Mouse (Mus musculus) gastrocnemius, adult 8-10 months (tissue): ENCODE data around the gene Fpr1. TPM values are rescaled to one million over a fixed set of nuclear protein-coding genes. Genes with fewer than 3 reads are reported as not detected.
"Not testable (repeated sequence)": the region's sequence is repeated elsewhere in the genome, so short reads cannot be mapped to it uniquely, and the experiment has no call there.

Experiments
- DNase-seq, 2 experiments: peaks; one replicate each; pipeline ENCODE4 v3.0.0; 2022; ENCODE audit warnings: low spot score in 2 of 2
- total RNA-seq, 4 experiments: library from RNA; stranded (reverse); gene quantifications; 2 replicates each; pipeline ENCODE4 v1.2.4; 2022

Gene Fpr1
- total RNA-seq, 4 experiments from 2014 or later = not detected

DNA sequence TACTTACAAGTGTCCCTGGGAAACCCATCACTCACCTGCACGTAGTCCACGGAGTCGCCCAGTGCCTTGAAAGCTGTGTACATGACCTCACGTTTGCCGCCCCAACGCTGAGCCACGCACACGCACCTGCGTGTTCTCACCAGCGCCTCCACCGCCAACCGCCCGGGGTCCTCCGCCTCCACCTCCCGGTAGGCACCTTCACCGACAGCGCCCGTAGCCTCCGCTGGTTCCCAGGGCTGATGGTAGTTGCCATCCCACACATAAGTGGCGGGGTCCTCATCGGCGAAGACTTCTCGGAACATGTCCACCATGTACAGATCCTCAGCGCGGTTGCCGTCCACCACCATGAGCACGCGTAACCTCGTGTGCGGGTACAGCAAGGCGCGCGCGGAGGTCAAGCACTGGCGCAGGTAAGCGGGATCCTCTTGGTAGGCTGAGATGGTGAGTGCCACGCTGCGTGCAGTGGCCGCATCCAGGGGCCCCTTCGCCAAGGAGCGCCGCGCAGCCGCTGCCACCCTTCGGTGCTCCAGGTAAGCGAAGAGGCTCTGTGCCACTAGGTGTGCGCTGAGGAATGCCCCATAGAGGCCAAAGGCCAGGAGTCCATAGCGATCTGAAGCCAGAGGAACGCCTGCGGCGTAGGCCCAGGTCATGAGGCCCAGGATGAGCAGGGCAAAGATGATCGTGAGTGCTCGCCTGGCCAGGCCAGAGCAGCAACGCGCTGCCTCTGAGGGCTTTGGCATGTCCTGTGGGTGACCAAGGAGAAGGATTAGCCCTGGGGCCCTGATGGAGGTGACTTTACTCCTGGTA, 33.6 kb downstream of the Fpr1 start:
- no peak for DNase-seq

DNA sequence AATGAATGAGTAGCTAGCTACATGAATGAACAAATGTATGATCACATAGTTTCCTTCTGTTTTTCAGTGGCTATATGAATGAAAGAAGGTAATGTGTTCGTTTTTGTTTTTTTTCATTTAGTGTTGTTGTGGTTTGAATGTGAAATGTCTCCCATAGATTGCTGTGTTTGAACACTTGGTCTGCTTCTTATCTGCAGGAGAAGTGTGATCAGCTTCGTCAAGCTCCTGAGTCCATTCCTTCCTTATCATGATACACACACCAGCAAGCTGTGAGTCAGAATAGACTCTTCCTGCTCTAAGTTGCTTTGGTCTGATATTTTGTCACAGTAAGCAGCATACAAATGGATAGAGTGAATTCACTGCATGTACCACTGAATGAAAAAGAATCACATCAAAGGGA, 34.8 kb downstream of the Fpr1 start:
- no peak for DNase-seq

DNA sequence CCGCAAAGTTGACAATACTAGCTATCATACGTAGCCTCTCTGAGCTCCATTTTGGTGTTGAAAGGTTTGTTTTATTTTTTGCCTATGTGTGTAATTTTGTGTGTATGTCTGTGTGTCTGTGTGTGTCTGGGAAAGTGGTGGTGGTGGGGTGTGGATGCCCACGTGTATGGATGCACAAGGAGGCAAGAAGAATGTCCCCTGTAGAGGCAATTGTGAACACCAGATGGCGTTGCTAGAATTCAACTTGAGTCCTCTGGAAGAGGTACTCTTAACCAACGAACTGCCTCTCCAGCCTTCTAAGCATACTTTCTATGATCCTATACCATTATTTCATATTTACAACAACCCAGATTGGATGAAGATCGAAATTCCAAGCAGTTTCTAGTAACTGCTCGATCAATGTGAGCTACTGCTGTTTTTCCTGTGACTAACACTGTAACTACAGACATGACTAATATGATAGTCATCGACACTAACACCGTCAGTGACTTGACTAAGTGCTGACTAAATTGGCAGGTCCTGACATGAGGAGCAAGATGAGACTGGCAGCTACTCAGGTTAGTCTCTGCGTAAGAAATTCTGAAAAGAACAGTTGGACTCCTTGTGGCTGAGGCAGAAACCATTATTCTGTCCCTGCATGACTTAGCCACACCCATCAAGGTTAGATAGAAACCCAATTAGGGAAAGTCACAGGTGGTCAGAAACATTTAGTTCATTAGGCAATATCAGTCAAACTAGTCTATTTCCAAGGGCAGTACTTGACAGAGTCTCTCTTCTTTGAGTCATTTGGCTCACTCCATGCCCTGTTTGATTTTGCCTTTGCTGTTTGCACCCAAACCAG, 38.3 kb downstream of the Fpr1 start:
- DNase-seq = no peak

DNA sequence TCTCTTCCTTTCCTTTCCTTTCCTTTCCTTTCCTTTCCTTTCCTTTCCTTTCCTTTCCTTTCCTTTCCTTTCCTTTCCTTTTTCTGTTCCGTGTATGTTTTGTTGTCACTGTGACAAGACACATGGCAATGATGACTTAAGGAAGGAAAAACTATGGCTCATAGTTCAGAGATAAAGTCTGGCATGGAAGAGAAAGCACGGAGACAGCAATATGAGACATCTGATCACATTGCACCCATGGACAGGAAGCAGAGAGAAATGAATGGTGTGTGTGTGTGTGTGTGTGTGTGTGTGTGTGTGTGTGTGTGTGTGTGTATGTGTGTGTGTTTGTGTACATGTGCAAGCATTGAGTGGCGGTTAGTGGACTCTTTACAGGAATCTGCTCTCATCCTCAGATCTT, 39.1 kb downstream of the Fpr1 start:
- not testable (repeated sequence) for DNase-seq

DNA sequence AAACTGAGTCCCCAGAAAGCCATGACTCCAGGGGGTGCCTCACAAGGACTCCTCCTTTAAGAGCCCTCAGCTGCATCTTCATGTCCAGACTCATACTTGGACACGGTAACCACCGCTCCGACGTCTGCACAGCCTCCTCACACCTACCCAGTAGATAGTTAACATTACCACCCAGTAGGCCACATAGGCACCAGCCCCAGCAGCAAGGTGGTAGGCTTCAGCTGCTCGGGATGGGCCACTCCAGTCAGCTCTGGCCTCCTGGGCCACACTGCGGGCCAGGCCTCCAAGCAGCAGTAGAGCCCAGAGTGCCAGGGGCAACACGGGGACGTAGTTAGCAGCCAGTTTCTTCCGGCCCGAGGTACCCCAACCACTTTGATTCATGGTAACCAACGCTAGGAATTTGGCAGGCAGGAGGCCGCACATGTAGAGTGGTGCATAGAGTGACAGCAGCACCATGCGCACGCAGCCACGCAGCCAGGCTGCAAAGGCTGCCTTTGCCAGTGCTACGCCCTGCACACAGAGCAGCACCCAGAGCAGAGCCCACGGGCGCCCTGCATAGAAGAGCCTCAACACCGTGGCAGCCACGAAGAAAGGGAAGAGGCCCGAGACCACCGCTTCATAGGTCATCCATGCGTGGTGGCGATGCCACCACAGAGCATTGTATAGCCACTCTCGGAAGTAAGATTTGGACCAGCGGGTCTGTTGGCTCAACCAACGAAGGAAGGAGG, 40.0 kb downstream of the Fpr1 start:
- no peak for DNase-seq

DNA sequence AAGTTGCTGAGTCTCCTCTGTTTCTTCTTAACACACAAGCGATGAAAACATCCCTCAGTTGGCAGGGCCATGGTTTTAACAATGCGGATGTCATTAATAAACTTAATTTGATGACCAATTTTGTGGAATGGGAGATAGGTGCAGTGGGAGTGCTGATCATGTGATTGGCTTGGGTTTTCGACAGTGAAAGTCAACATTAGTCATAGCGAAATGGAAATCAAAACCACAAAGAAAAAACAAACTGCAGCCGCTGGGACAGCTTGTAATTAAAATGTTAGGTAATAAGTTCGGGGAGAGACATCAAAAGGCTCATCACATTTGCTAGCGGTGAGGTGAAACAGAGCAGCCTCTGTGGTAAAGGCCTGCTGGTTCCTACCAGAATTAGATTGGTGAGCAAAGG, 42.9 kb downstream of the Fpr1 start:
- no peak for DNase-seq

DNA sequence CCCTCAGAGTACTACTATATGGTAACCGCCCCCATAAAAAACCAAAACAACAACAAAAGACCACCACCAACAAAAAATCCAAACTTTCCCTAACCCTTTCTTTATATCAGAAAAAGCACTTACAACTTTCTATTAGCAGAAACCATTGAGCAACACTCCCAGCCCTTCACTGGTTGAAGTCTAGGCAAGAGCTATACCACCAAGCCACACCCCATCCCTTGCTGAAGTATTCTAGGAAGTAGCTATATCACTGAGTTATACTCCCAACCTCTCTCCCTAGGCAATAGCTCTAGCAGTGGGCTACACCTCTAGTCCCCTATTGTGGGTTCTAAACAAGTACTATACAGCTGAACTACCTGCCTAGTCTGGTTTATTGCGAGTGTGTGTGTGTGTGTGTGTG, 44.5 kb downstream of the Fpr1 start:
- no peak for DNase-seq

DNA sequence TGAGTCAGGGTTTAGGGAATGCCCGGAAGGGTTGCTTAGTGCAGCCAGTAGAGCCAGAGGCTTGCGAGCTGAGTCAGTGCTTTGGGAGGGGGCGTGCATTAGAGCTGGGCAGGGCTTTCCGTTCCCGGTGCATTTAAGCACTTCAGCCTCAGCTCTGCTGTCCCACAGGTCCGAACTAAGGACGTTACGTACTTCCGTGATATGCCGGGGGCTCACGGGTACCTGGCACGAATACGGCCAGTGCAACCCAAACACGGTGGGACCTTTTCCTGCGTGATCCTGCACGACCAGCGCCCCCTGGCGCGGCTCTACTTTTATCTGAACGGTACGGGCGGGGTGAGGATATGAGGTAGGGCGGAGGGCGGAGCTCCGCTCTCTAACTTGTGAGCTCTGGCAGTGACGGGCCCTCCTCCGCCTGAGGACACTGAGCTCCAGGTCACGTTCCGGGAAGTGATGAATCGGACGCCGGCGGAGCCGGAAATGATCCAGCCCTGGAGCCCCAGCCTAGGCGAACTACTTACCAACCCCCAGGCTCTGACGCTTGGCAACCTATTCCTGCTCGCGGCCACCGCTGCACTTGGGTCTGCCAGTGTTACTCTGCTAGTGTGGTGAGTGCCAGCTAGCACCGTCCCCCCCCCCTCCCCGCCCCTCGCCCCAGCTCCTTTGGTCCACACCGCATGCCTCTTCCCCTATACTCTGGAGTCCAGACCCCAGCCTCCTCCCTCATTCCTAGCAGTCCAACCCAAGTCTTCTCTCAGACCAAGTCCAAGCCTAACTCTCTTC, 45.6 kb downstream of the Fpr1 start:
- peak; percentile 96 to 98 for DNase-seq

DNA sequence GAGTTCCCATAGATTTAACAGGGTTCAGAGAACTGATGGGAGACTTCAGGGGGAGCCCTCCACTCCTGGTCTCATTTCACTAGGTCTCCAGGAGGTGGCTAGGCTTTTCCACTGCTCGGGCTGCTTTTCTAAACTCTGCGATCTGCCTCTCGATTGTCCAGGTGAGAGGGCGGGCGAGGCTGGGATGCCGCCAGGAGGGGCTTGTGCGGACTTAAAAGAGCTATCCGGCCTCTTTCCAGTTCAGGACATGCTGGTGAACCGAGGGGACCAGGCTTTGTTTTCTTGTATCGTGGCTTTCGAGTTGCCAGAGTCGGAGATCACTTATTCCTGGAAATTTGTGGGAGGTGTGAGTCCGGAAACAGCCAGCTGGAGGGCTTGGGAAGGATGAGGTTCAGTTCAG, 46.3 kb downstream of the Fpr1 start:
- DNase-seq = no peak

DNA sequence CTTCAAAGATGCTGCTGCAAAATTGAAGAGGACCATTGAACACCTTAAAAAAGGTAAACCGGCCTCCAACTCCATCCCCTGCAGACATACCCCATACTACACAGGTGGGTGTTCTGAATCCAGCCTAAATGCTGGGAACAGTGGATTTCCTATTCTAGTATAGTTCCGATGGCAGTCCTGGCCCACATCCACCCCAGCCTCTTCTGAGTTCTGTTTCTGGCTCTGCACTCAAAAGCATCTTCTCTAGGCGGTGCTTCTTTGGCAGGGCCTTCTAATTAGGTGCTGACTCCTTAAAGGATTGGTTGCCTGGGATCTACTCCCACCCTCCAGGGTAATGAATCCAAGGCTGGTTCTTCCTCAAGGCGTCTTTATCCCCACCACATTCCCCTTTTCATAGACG, 47.6 kb downstream of the Fpr1 start:
- no peak for DNase-seq

DNA sequence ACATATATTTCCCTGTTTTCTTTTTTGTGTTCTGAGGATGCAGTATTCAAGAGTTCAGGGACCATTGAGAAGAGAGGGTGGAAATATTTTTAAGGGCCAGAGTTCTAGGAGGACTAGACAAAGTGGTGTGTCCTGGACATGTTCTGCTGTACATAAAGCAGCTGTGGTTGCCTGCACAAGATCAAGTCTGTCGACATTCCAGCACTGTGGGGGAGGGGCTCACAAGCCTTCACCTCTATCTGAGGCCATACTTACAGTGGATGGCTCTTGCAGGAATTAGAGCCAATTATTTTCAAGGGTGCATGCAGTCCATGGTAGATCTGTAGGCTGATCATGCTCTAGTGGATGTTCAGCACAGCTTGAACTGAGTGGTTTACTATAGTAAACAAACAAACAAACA, 48.8 kb downstream of the Fpr1 start:
- no peak for DNase-seq

DNA sequence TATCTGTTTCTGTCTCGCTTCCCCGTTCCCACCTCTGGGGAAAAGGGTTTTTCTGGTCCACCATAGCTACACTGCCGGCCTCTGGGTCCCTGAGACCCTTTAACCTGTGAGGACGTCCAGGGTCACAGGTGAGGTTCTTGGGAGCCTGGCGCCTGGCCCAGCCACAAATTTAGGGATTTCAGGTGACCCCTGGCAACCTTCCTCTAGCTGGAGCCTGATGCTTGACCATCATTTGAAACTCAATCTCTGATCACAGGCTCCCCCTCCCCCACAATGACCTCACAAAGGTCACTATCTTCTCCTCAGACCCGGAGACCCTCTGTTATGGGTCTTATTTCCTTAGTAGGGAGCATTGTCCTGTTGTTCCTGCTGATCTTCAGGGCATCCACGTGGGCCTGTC, 53.0 kb downstream of the Fpr1 start:
- no peak for DNase-seq

DNA sequence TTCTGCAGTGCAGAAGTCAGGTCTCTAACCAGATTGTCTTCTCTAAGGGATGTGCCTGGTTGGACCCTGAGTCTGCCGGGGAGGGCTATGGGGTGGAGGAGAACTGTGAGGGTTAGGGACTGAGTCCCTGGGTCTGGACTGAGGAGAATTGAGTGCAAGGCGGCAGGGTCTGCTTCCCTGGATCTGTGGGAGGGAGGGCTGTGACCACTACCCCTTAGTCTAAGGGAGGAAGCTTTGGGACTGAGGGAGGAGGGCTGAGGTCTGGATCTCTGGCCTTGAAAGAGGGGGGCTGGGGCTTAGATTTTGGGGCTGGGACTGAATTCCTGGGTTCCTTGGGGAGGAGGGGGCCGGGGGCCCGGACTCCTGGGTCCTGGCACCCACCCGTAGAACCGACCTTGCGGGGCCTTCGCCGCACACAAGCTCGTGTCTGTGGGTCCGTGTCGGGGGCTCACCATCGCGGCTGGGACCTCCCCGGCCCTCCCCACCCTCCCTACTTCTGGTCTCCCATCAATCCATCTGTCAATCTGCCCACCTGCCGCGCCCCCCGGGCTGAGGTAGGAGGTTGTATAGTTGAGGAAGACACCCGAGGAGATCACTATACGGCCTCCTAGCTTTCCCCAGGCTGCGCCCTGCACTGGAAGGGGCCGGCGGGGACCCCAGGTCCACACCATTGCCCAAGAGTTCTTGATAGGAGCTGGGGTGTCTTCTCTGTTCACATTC, 53.8 kb downstream of the Fpr1 start:
- DNase-seq = no peak

DNA sequence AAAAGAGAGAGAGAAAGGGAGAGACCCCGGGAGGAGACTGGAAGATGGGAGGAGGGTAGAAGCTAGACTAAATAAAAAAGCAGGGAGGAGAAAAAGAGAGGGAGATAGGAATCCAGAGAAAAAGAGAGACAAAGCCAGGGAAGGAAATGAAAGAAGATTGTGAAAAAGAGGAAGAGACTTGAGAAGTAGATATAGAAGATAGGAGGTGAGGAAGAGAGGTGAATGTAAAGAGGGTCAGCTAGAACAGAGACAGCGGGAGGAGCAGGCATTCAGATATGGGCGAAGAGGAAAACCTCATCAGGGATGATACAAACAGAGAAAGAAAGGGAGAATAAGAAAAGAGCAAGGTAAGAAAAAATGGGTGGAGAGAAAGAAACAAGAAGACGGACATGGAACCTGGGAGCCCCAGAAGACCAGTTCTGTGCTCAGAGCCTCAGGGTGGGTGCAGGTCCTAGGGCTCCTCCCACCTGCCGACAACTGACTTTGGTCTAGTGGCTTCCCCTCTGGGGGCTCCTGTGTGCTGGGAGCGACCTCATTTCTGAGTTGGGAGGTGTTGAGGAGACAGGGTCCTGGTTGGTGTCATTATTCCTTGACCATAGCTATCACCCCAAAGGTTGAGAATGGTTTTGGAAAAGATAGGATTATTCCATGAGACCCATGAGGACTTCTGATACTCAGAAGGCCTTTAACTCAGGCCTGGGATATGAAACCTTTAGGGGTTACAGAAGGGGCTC, 54.5 kb downstream of the Fpr1 start:
- no peak for DNase-seq

DNA sequence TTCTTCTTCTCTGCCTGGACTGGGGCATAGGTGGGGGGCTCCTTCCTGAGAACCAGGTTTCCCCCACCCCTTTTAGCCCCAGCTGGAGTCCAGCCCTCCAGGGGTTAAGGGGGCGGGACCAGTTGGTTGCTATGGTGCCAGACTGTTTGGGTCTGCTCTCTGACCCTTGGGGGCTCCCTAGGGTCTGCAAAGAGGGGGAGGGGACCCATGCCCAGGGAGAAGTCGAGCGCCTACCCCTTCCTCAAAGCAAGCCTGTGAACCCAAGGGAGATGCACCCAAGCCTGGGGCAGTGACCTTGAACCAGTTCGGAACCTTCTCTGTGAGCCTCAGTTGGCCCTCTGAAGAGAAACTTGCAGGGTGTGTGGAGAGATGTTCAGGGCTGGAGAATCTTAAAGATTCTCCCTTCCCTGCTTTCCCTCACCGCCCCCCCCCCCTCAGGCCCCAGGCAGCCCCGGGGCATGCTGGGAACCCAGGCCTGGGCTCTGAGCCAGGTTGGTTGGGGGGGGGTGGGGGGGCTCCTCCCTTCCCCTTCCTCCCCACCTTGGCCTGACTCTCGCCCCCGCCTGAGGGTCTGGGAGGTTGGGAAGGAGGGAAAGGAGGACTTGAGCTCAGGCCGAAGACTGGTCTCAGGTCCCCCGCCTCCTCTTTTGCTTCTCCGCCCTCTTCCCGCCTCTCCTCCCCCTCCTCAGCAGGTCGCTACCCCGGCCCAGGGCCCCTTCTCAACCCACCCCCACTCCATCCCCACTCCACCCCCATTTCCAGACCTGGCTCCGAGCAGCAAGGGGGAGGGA, 55.4 kb downstream of the Fpr1 start:
- DNase-seq = peak; percentile 15 to 34

DNA sequence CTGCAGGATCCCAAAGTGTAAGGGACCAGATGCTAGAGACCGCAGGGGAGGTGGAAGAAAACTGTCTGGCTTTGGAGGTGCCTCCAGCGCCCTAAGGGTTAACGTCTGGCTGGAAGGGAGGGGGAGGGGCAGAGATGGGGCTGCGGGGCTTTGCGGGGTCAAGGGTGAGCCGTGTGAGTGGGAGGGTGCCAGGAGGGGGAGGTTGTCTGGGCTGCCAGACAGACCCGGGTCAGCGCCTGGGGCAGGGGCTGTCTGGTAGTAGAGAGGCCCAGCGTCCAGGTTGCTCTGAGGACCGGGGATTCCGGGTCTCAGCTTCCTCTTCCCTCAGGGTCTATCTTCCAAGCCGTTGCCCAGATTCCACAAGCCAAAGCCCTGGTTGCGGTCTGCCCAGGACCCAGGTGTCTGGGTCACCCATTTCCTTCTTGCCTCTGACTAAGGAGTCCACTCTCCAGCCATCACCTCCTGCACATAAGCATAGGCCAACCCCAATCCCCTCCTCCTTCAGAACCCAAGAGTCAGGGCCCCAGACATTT, 56.0 kb downstream of the Fpr1 start:
- DNase-seq = no peak

DNA sequence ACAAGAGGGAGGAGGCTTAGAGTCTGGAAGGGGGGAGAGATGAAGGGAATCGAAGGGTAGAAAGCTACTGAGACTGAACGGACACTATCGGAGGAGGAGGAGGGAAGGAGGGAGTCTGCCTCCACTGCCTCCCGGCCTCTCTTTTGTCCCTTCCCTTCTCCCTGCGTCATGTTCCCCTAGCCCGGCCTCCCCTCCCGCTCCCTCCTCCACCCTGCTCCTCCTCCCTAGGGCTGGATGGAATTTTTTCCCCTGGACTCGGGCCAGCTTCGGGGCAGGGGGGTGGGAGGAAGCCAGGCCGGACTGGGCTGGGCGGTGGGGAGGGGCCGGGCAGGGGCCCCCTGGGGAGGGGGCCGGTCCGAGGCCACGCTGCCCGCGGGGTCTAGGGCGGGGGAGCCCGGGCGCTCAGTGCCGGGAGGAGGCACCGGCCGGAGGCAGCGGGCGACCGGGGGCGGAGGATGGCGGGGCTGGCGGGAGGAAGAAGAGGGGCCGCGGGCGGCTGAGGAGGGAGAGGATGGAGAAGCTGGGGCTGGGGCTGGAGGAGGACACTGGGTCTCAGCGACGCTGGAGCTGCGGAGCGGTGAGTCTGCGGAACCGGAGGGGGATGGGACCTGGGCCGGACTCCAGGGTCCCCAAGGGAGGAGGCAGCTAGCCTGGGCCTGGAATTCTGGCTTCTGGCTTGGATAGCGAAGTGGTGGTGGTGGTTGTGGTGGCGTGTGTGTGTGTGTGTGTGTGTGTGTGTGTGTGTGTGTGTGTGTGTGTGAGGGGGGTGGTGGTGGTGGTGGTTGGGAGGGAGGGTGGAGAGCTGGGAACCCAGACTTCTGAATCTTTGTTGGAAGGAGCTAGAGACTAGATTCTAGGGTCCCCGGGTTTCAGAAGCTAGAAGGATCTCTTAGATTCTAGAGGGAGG, 56.7 kb downstream of the Fpr1 start, which contains the start of gene Spaca6:
Gene Spaca6, plus strand, starts transcription at position 408 of the 907 bp plus-strand sequence.
- peak; percentile 77 to 81 for DNase-seq
